Mouse (Mus musculus) kidney, adult 2 months (tissue): Measurements from ENCODE around the gene Pus10.

Source experiments
- CTCF ChIP-seq: fragments of 200-500 bp; conservative IDR thresholded peaks from 2 replicates; pipeline ENCODE4 v1.5.1; 2011; ENCODE audit warnings: low read depth, mild to moderate bottlenecking, control low read depth, low read length, moderate library complexity, mixed read lengths; ENCODE audit not compliant: insufficient read depth, insufficient read length
- POLR2A ChIP-seq: fragments of 200-500 bp; IDR thresholded peaks from one replicate; pipeline ENCODE4 v1.6.1; 2011; ENCODE audit warnings: low read depth, low read length, control low read depth

- TF ChIP-seq CTCF (no peak), POLR2A (no peak)
These were observed 69.3 kb downstream of the Pus10 start for GRCm38 (mm10) chr11:23734749-23735286.
